In genomic region chr11:17853832-17854231, GRCm38 (mm10) we compare ENCODE assay signal across 34 mouse cellular contexts.
"Had no signal": no experiment of that assay in that cellular context is flagged by ENCODE, and none has a peak within 500 bp of the region (broad histone marks: within the 10 kb centered on the region; RNA-seq: fewer than 3 reads in every experiment).

No protein-coding gene starts in this region.

- DNase-seq: heart, postnatal 10 days; heart, postnatal 14 days; heart, postnatal 36 days; heart, postnatal 4 days; kidney, adult 11 months; kidney, adult 18-20 months; kidney, adult 2 months; kidney, adult 8-10 months; kidney, adult 9 months; kidney, postnatal 10 days; kidney, postnatal 14 days; kidney, postnatal 25 days; kidney, postnatal 36 days; kidney, postnatal 4 days; layer of hippocampus, adult 9-11 months; layer of hippocampus, postnatal 36 days had no signal

- H3K4me3 ChIP-seq: heart, embryonic 12.5 days; heart, embryonic 13.5 days; heart, embryonic 15.5 days; hindbrain, embryonic 10.5 days; hindbrain, embryonic 12.5 days; hindbrain, embryonic 13.5 days; hindbrain, embryonic 15.5 days; intestine, embryonic 15.5 days; kidney, embryonic 15.5 days; layer of hippocampus, adult 2 months; left cerebral cortex, adult 2 months had no signal

- H3K9ac ChIP-seq: heart, embryonic 12.5 days; heart, embryonic 13.5 days; heart, embryonic 15.5 days; hindbrain, embryonic 12.5 days; hindbrain, embryonic 13.5 days; hindbrain, embryonic 14.5 days; hindbrain, embryonic 15.5 days; intestine, embryonic 15.5 days; kidney, embryonic 15.5 days had no signal

- H3K9me3 ChIP-seq: heart, embryonic 12.5 days; heart, embryonic 13.5 days; heart, embryonic 15.5 days; hindbrain, embryonic 10.5 days; hindbrain, embryonic 12.5 days; hindbrain, embryonic 13.5 days; hindbrain, embryonic 15.5 days; intestine, embryonic 15.5 days; kidney, embryonic 15.5 days had no signal

- H3K4me2 ChIP-seq: heart, embryonic 12.5 days; heart, embryonic 13.5 days; heart, embryonic 15.5 days; hindbrain, embryonic 12.5 days; hindbrain, embryonic 13.5 days; hindbrain, embryonic 14.5 days; hindbrain, embryonic 15.5 days; intestine, embryonic 15.5 days; kidney, embryonic 15.5 days had no signal

- ATAC-seq: hindbrain, embryonic 16.5 days; hindbrain, postnatal 0 days; inflammation-experienced regulatory T-cells, adult 6 months; intestine, embryonic 15.5 days; intestine, embryonic 16.5 days; intestine, postnatal 0 days had no signal

- H3K27me3 ChIP-seq: heart, embryonic 12.5 days; heart, embryonic 13.5 days; heart, embryonic 15.5 days; hindbrain, embryonic 12.5 days; hindbrain, embryonic 13.5 days; hindbrain, embryonic 15.5 days; intestine, embryonic 15.5 days; kidney, embryonic 15.5 days had no signal

- H3K27ac ChIP-seq: heart, embryonic 13.5 days; heart, embryonic 15.5 days; hindbrain, embryonic 10.5 days; hindbrain, embryonic 12.5 days; hindbrain, embryonic 13.5 days; hindbrain, embryonic 14.5 days; hindbrain, embryonic 15.5 days; hindbrain, postnatal 0 days; intestine, embryonic 15.5 days; kidney, embryonic 15.5 days; kidney, postnatal 0 days; layer of hippocampus, adult 2 months; left cerebral cortex, adult 2 months had no signal

- H3K4me1 ChIP-seq: heart, embryonic 15.5 days; intestine, embryonic 15.5 days had no signal

- H3K36me3 ChIP-seq: heart, embryonic 12.5 days; heart, embryonic 13.5 days; heart, embryonic 15.5 days; hindbrain, embryonic 10.5 days; hindbrain, embryonic 12.5 days; hindbrain, embryonic 13.5 days; hindbrain, embryonic 15.5 days; intestine, embryonic 15.5 days; kidney, embryonic 15.5 days had no signal
